Mouse (Mus musculus) heart, adult 2 months (tissue): Measurements from ENCODE around the gene H13. TPM values are rescaled to one million over a fixed set of nuclear protein-coding genes. Genes with fewer than 3 reads are reported as not detected.
A peak's percentile ranks its signal among the peaks of the same experiment; 100 is the strongest.

Experiments
- DNase-seq, 2 experiments: peaks; one replicate each; pipeline ENCODE4 v3.0.0; 2021
- H3K27ac ChIP-seq: fragments of 200-600 bp; 2 replicates; pipeline ENCODE4 v1.8.1; 2022
- H3K27me3 ChIP-seq: fragments of 200-500 bp; 2 replicates; pipeline ENCODE4 v1.6.1; 2012; ENCODE audit warnings: mild to moderate bottlenecking, low read length, inconsistent platforms, mixed read lengths; ENCODE audit not compliant: control insufficient read depth, insufficient read depth
- H3K36me3 ChIP-seq: fragments of 200-500 bp; 2 replicates; pipeline ENCODE4 v1.6.1; 2012; ENCODE audit warnings: low read length, inconsistent platforms; ENCODE audit not compliant: control insufficient read depth, insufficient read depth
- H3K4me1 ChIP-seq: fragments of 200-500 bp; 2 replicates; pipeline ENCODE4 v1.6.1; 2011; ENCODE audit warnings: low read length; ENCODE audit not compliant: control insufficient read depth, insufficient read depth
- H3K4me3 ChIP-seq: fragments of 200-600 bp; 2 replicates; pipeline ENCODE4 v1.8.1; 2022
- H3K79me2 ChIP-seq: fragments of 200-500 bp; replicated peaks from 2 replicates; pipeline ENCODE4 v1.6.1; 2012; ENCODE audit warnings: mild to moderate bottlenecking, inconsistent platforms, low read length, moderate library complexity, mixed read lengths; ENCODE audit not compliant: control insufficient read depth, insufficient read depth
- H3K9ac ChIP-seq: fragments of 200-500 bp; 2 replicates; pipeline ENCODE4 v1.6.1; 2012; ENCODE audit warnings: low read depth, mild to moderate bottlenecking, control low read depth, inconsistent platforms, low read length, mixed read lengths
- CTCF ChIP-seq: fragments of 200-600 bp; IDR thresholded peaks from 2 replicates; pipeline ENCODE4 v1.8.1; 2022; ENCODE audit warnings: antibody characterized with exemption, mild to moderate bottlenecking, moderate library complexity
- EP300 ChIP-seq: fragments of 200-500 bp; IDR thresholded peaks from 2 replicates; pipeline ENCODE4 v1.6.1; 2011; ENCODE audit warnings: low read depth, low read length, control low read depth; ENCODE audit not compliant: insufficient read depth
- POLR2A ChIP-seq: fragments of 200-500 bp; IDR thresholded peaks from 2 replicates; pipeline ENCODE4 v1.6.1; 2011; ENCODE audit warnings: mild to moderate bottlenecking, low read depth, low read length, control low read depth; ENCODE audit not compliant: insufficient read depth
- WGBS: fragments of 180-500 bp; shearing (Covaris S2); methylation state at CpG from one replicate; pipeline ENCODE4 v1.1.7; 2018; 5-methylcytosine and 5-hydroxymethylcytosine counted together
- intact Hi-C: fragments of 180-260 bp; cut with DNase I; formaldehyde crosslinking; loops from one replicate; pipeline ENCODE4 v1.15.1; 2025
- polyA plus RNA-seq: library from polyadenylated mRNA; depleted of rRNA; stranded (reverse); fragments of >200 nt; gene quantifications from 2 replicates; pipeline ENCODE4 v1.2.3, GENCODE M21; 2012
- total RNA-seq, 2 experiments: library from RNA; stranded (reverse); gene quantifications; 2 replicates each; pipeline ENCODE4 v1.2.3; 2021

H13 gene
- total and polyA plus RNA-seq, 3 experiments, result 33.9 to 43.5 (median 37.6) TPM

- peaks cover 3% of the 10 kb centered on the region for H3K36me3 ChIP-seq
- 61% methylated on average over 22 of the region's 22 CpGs for WGBS
- peaks cover 16% of the 10 kb centered on the region for H3K4me1 ChIP-seq
- H3K27me3 ChIP-seq, result no peaks in the 10 kb centered on the region
- peak; percentile 77 to 78 for DNase-seq
- peak overlapping the region; percentile 45 for H3K9ac ChIP-seq
- H3K27ac ChIP-seq, result peak overlapping the region; percentile 91
- intact Hi-C loops, result no loop called here
- no peak for TF ChIP-seq EP300
- TF ChIP-seq POLR2A, result no peak; the same call in 1 of the 2 replicates
- TF ChIP-seq CTCF, result no peak
- H3K79me2 ChIP-seq, result no peaks in the 10 kb centered on the region
- H3K4me3 ChIP-seq, result no peak overlapping the region
Observed at GRCm38 (mm10) chr2:152705993-152706571, 36.8 kb downstream of the H13 start.

- H3K27me3 ChIP-seq, result no peaks in the 10 kb centered on the region
- H3K27ac ChIP-seq, result peak overlapping the region; percentile 91
- H3K36me3 ChIP-seq, result peaks cover 3% of the 10 kb centered on the region
- H3K9ac ChIP-seq, result peak overlapping the region; percentile 70
- TF ChIP-seq EP300, result no peak
- no peak for TF ChIP-seq POLR2A
- TF ChIP-seq CTCF, result no peak
- no peak for DNase-seq
- H3K4me3 ChIP-seq, result peak overlapping the region; percentile 38
- peaks cover 16% of the 10 kb centered on the region for H3K4me1 ChIP-seq
- WGBS, result 4% methylated on average over 7 of the region's 7 CpGs
- no peaks in the 10 kb centered on the region for H3K79me2 ChIP-seq
- intact Hi-C loops, result loop anchor here (1.0 kb wide), 2 partner anchors 17 to 32 kb away; no protein-coding TSS in a partner anchor
Observed at GRCm38 (mm10) chr2:152707186-152707585, 37.9 kb downstream of the H13 start.

GRCm38 (mm10) chr2:152707627-152708026 lies 38.4 kb downstream of the H13 start:
- Histone ChIP-seq H3K36me3 (peaks cover 3% of the 10 kb centered on the region), H3K79me2 (no peaks in the 10 kb centered on the region), H3K27ac (peak overlapping the region; percentile 91), H3K4me3 (peak overlapping the region; percentile 38), H3K9ac (peak overlapping the region; percentile 70), H3K27me3 (no peaks in the 10 kb centered on the region), H3K4me1 (peaks cover 16% of the 10 kb centered on the region)
- WGBS, result 5% methylated on average over 31 of the region's 31 CpGs
- DNase-seq, result peak; percentile 94 to 96
- intact Hi-C loops, result loop anchor here (1.0 kb wide), 2 partner anchors 17 to 32 kb away; no protein-coding TSS in a partner anchor
- peak; percentile 65; the same call in 1 of the 2 replicates for TF ChIP-seq EP300
- TF ChIP-seq CTCF, result peak; percentile 15; the same call in 1 of the 2 replicates
- peak; percentile 89; the same call in 1 of the 2 replicates for TF ChIP-seq POLR2A

- H3K9ac ChIP-seq, result no peak overlapping the region
- peak overlapping the region; percentile 91; the same call in 1 of the 2 replicates for H3K27ac ChIP-seq
- WGBS, result 55% methylated on average over 5 of the region's 5 CpGs
- no peaks in the 10 kb centered on the region for H3K79me2 ChIP-seq
- intact Hi-C loops, result no loop called here
- peaks cover 3% of the 10 kb centered on the region for H3K36me3 ChIP-seq
- no peaks in the 10 kb centered on the region for H3K27me3 ChIP-seq
- no peak for DNase-seq
- no peak overlapping the region for H3K4me3 ChIP-seq
- TF ChIP-seq EP300 (no peak), POLR2A (no peak), CTCF (no peak)
- H3K4me1 ChIP-seq, result peaks cover 16% of the 10 kb centered on the region
Observed at GRCm38 (mm10) chr2:152709066-152709465, 39.8 kb downstream of the H13 start.

- 47% methylated on average over 6 of the region's 6 CpGs for WGBS
- no peaks in the 10 kb centered on the region for H3K27me3 ChIP-seq
- H3K36me3 ChIP-seq, result no peaks in the 10 kb centered on the region
- H3K9ac ChIP-seq, result no peak overlapping the region
- DNase-seq, result no peak
- peaks cover 2% of the 10 kb centered on the region for H3K4me1 ChIP-seq
- H3K4me3 ChIP-seq, result no peak overlapping the region
- intact Hi-C loops, result no loop called here
- TF ChIP-seq EP300, result no peak
- H3K79me2 ChIP-seq, result no peaks in the 10 kb centered on the region
- no peak overlapping the region for H3K27ac ChIP-seq
Observed at GRCm38 (mm10) chr2:152716241-152716772, 47.0 kb downstream of the H13 start.

GRCm38 (mm10) chr2:152717652-152718051 lies 48.4 kb downstream of the H13 start:
- TF ChIP-seq POLR2A (no peak), EP300 (no peak), CTCF (no peak)
- 79% methylated on average over 11 of the region's 11 CpGs for WGBS
- DNase-seq, result no peak
- intact Hi-C loops, result no loop called here
- no peaks in the 10 kb centered on the region for H3K36me3 ChIP-seq
- no peak overlapping the region for H3K9ac ChIP-seq
- H3K79me2 ChIP-seq, result no peaks in the 10 kb centered on the region
- H3K27me3 ChIP-seq, result no peaks in the 10 kb centered on the region
- H3K4me3 ChIP-seq, result no peak overlapping the region
- H3K27ac ChIP-seq, result no peak overlapping the region
- H3K4me1 ChIP-seq, result peaks cover 2% of the 10 kb centered on the region
